Mouse (Mus musculus) MEL (cell line): ENCODE data around the gene Uri1.

ENCODE experiments used
- CHD1 ChIP-seq: IDR thresholded peaks from 2 replicates; pipeline ENCODE4 v1.6.1; 2012; ENCODE audit warnings: low read depth, mild to moderate bottlenecking, inconsistent platforms, low read length, improper control_type of control experiment
- CTCF ChIP-seq, 3 experiments: IDR thresholded peaks in 2 of 3; conservative IDR thresholded peaks in 1 of 3; 2 replicates each; pipeline ENCODE4 v1.5.1; 2011 to 2012; ENCODE audit warnings: low read length in 3 of 3, low read depth in 2 of 3, mild to moderate bottlenecking in 2 of 3, improper control_type of control experiment in 1 of 3, inconsistent platforms in 1 of 3, mixed read lengths in 1 of 3, moderate library complexity in 1 of 3; ENCODE audit not compliant: control insufficient read depth in 1 of 3, insufficient read depth in 1 of 3, poor library complexity in 1 of 3, severe bottlenecking in 1 of 3
- SMC3 ChIP-seq: IDR thresholded peaks from 2 replicates; pipeline ENCODE4 v1.6.1; 2011; ENCODE audit warnings: low read depth, low read length, improper control_type of control experiment
- TBP ChIP-seq: IDR thresholded peaks from 2 replicates; pipeline ENCODE4 v1.8.0; 2011; ENCODE audit warnings: low read depth, low read length, improper control_type of control experiment
- ZMIZ1 ChIP-seq: IDR thresholded peaks from 2 replicates; pipeline ENCODE4 v1.6.1; 2012; ENCODE audit warnings: low read depth, mild to moderate bottlenecking, inconsistent platforms, low read length, improper control_type of control experiment, moderate library complexity

GRCm38 (mm10) chr7:37972999-37973555 is 50.3 kb downstream of the Uri1 start:
- TF ChIP-seq CTCF (IDR thresholded peaks at IDR 0.05 in 2 of 3, conservative IDR thresholded peaks at IDR 0.05 in 1 of 3; ENCODE audit: control insufficient read depth in 1 of 3, insufficient read depth in 1 of 3, low read depth in 2 of 3, low read length in 3 of 3, poor library complexity in 1 of 3, severe bottlenecking in 1 of 3) (no peak), SMC3 (no peak), ZMIZ1 (no peak), TBP (no peak), CHD1 (no peak)
